Mouse (Mus musculus): ENCODE data around the gene Rsf1. TPM values are rescaled to one million over a fixed set of nuclear protein-coding genes. Genes with fewer than 3 reads are reported as not detected.

The Rsf1 gene
- 10.2 TPM for polyA plus RNA-seq (2014; fragmentation: Illumina TruSeq; extraction: RNeasy Lipid Tissue Mini Kit (QIAGEN cat#74804); ENCODE audit: low read depth, low replicate concordance)

GRCm38 (mm10) chr7:97579067-97579975, at the start of gene Rsf1, which contains the start of gene Aamdc:
Rsf1 (plus strand) TSS chr7:97579889.
Aamdc (minus strand) TSS chr7:97579497.

GRCm38 (mm10) chr7:97696506-97697254, 117.0 kb downstream of the Rsf1 start, which contains the start of gene Clns1a:
Clns1a (plus strand) TSS chr7:97696634.

GRCm38 (mm10) chr7:97737638-97738456, 158.2 kb downstream of the Rsf1 start, which contains the start of gene Aqp11:
Aqp11 (minus strand) TSS chr7:97738289.

Other genes starting within 250 kb of the Rsf1 start
- 19.3 TPM for gene Usp35, start 247.9 kb upstream of the Rsf1 start, polyA plus RNA-seq (2014; fragmentation: Illumina TruSeq; extraction: RNeasy Lipid Tissue Mini Kit (QIAGEN cat#74804); ENCODE audit: low read depth, low replicate concordance)
- gene Kctd21, start 247.6 kb upstream of the Rsf1 start, polyA plus RNA-seq (2014; fragmentation: Illumina TruSeq; extraction: RNeasy Lipid Tissue Mini Kit (QIAGEN cat#74804); ENCODE audit: low read depth, low replicate concordance) = 10.4 TPM
- 12.8 TPM for gene Alg8, start 208.3 kb upstream of the Rsf1 start, polyA plus RNA-seq (2014; fragmentation: Illumina TruSeq; extraction: RNeasy Lipid Tissue Mini Kit (QIAGEN cat#74804); ENCODE audit: low read depth, low replicate concordance)
- gene Ndufc2, start 179.9 kb upstream of the Rsf1 start, polyA plus RNA-seq (2014; fragmentation: Illumina TruSeq; extraction: RNeasy Lipid Tissue Mini Kit (QIAGEN cat#74804); ENCODE audit: low read depth, low replicate concordance) = 215 TPM
- 389 TPM for gene Thrsp, start 162.2 kb upstream of the Rsf1 start, polyA plus RNA-seq (2014; fragmentation: Illumina TruSeq; extraction: RNeasy Lipid Tissue Mini Kit (QIAGEN cat#74804); ENCODE audit: low read depth, low replicate concordance)
- gene Kctd14, start 128.6 kb upstream of the Rsf1 start, polyA plus RNA-seq (2014; fragmentation: Illumina TruSeq; extraction: RNeasy Lipid Tissue Mini Kit (QIAGEN cat#74804); ENCODE audit: low read depth, low replicate concordance) = 8.7 TPM
- 49.0 TPM for gene Ints4, start 98.9 kb upstream of the Rsf1 start, polyA plus RNA-seq (2014; fragmentation: Illumina TruSeq; extraction: RNeasy Lipid Tissue Mini Kit (QIAGEN cat#74804); ENCODE audit: low read depth, low replicate concordance)
- gene Aamdc, start 392 bp upstream of the Rsf1 start, polyA plus RNA-seq (2014; fragmentation: Illumina TruSeq; extraction: RNeasy Lipid Tissue Mini Kit (QIAGEN cat#74804); ENCODE audit: low read depth, low replicate concordance) = 73.6 TPM
- gene Clns1a, start 116.7 kb downstream of the Rsf1 start, polyA plus RNA-seq (2014; fragmentation: Illumina TruSeq; extraction: RNeasy Lipid Tissue Mini Kit (QIAGEN cat#74804); ENCODE audit: low read depth, low replicate concordance) = 42.9 TPM
- gene Aqp11, start 158.4 kb downstream of the Rsf1 start, polyA plus RNA-seq (2014; fragmentation: Illumina TruSeq; extraction: RNeasy Lipid Tissue Mini Kit (QIAGEN cat#74804); ENCODE audit: low read depth, low replicate concordance) = 15.7 TPM
- 11.0 TPM for gene Pak1, start 208.7 kb downstream of the Rsf1 start, polyA plus RNA-seq (2014; fragmentation: Illumina TruSeq; extraction: RNeasy Lipid Tissue Mini Kit (QIAGEN cat#74804); ENCODE audit: low read depth, low replicate concordance)